ENCODE assay signal across 34 mouse cellular contexts in genomic region chr11:49111000-49111399, GRCm38 (mm10). TPM values are rescaled to one million over a fixed set of nuclear protein-coding genes. Genes with fewer than 3 reads are reported as not detected.
A peak's percentile ranks its signal among the peaks of the same experiment; 100 is the strongest.
DNase-seq lines count a peak whose midpoint lies in the region; ATAC-seq and TF ChIP-seq lines count a peak whose summit lies in the region.
"Had no signal": no experiment of that assay in that cellular context is flagged by ENCODE, and none has a peak within 500 bp of the region (broad histone marks: within the 10 kb centered on the region; RNA-seq: fewer than 3 reads in every experiment).

No protein-coding gene starts in this region.

- H3K27ac ChIP-seq in heart, embryonic 16.5 days (ENCODE audit: low read length) = 0 out of 2 replicates have a peak overlapping the region, but pooled peaks have one; percentile 16
- H3K27ac ChIP-seq in heart, embryonic 12.5 days (ENCODE audit: poor library complexity, severe bottlenecking) = no peak overlapping the region
- no peak overlapping the region for H3K27ac ChIP-seq in cerebellum, adult 2 months (ENCODE audit: insufficient read depth, low read length)
- H3K27ac ChIP-seq: forebrain, embryonic 10.5 days; forebrain, embryonic 13.5 days; heart, embryonic 15.5 days; hindbrain, embryonic 14.5 days; hindbrain, postnatal 0 days had no signal

- no peaks in the 10 kb centered on the region for H3K4me1 ChIP-seq in heart, embryonic 16.5 days (ENCODE audit: control insufficient read depth, insufficient read depth, low read length)
- H3K4me1 ChIP-seq in heart, embryonic 12.5 days (replicated peaks) = no peaks in the 10 kb centered on the region
- no peaks in the 10 kb centered on the region for H3K4me1 ChIP-seq in cerebellum, adult 2 months (ENCODE audit: control insufficient read depth, insufficient read depth, low read length)
- H3K4me1 ChIP-seq: forebrain, embryonic 13.5 days; heart, embryonic 15.5 days had no signal

- no peaks in the 10 kb centered on the region for H3K9me3 ChIP-seq in heart, embryonic 16.5 days (replicated peaks; ENCODE audit: control insufficient read depth, low read length)
- H3K9me3 ChIP-seq in heart, embryonic 12.5 days (replicated peaks) = no peaks in the 10 kb centered on the region
- H3K9me3 ChIP-seq: forebrain, embryonic 10.5 days; forebrain, embryonic 13.5 days; G1E; heart, embryonic 15.5 days had no signal

- H3K4me3 ChIP-seq in heart, embryonic 16.5 days (ENCODE audit: low read length) = no peak overlapping the region
- no peak overlapping the region for H3K4me3 ChIP-seq in heart, embryonic 12.5 days
- no peak overlapping the region for H3K4me3 ChIP-seq in cerebellum, adult 2 months (replicated peaks; ENCODE audit: insufficient read depth, low read depth, low read length)
- H3K4me3 ChIP-seq: forebrain, embryonic 10.5 days; forebrain, embryonic 13.5 days; heart, embryonic 15.5 days had no signal

- H3K9ac ChIP-seq in heart, embryonic 16.5 days (ENCODE audit: low read length) = no peak overlapping the region
- no peak overlapping the region for H3K9ac ChIP-seq in heart, embryonic 12.5 days
- H3K9ac ChIP-seq: forebrain, embryonic 13.5 days; heart, embryonic 15.5 days; hindbrain, embryonic 14.5 days had no signal

- DNase-seq in heart, adult 11 months = peak; percentile 85
- no peak for DNase-seq in heart, adult 8-10 months (ENCODE audit: low spot score)
- DNase-seq in right cerebral cortex, adult 18-20 months = peak; percentile 20
- DNase-seq in right cerebral cortex, postnatal 14 days = no peak
- no peak for DNase-seq in cerebellum, adult 2 months
- DNase-seq: adrenal gland, postnatal 10 days; adrenal gland, postnatal 36 days; B cell, adult 2 months; cerebellum, adult 11-12 months; cerebellum, adult 9-10 months; cerebellum, postnatal 14 days; gastrocnemius, postnatal 25 days; heart, postnatal 36 days; kidney, adult 18-20 months had no signal

- H3K27me3 ChIP-seq in heart, embryonic 16.5 days (ENCODE audit: control insufficient read depth, insufficient read depth, low read length) = no peaks in the 10 kb centered on the region
- no peaks in the 10 kb centered on the region for H3K27me3 ChIP-seq in heart, embryonic 12.5 days (replicated peaks)
- no peaks in the 10 kb centered on the region for H3K27me3 ChIP-seq in cerebellum, adult 2 months (ENCODE audit: control insufficient read depth, insufficient read depth, low read length)
- H3K27me3 ChIP-seq: forebrain, embryonic 13.5 days; heart, embryonic 15.5 days had no signal

- H3K36me3 ChIP-seq in heart, embryonic 16.5 days (ENCODE audit: control insufficient read depth, insufficient read depth) = no peaks in the 10 kb centered on the region
- no peaks in the 10 kb centered on the region for H3K36me3 ChIP-seq in heart, embryonic 12.5 days
- H3K36me3 ChIP-seq: forebrain, embryonic 10.5 days; G1E; heart, embryonic 15.5 days had no signal

- TF ChIP-seq POLR2A in cerebellum, adult 2 months (IDR thresholded peaks at IDR 0.05; ENCODE audit: borderline replicate concordance, insufficient read depth, low read length) = no peak

- no peak overlapping the region for H3K4me2 ChIP-seq in heart, embryonic 16.5 days (ENCODE audit: low read depth, low read length)
- no peak overlapping the region for H3K4me2 ChIP-seq in heart, embryonic 12.5 days
- H3K4me2 ChIP-seq: forebrain, embryonic 13.5 days; heart, embryonic 15.5 days; hindbrain, embryonic 14.5 days had no signal

- 41% methylated on average over 1 of the region's 1 CpGs for WGBS in heart, embryonic 16.5 days
- WGBS in heart, embryonic 12.5 days = 59% methylated on average over 1 of the region's 1 CpGs
- WGBS in cerebellum, adult 2 months = 46% methylated on average over 1 of the region's 1 CpGs

- TF ChIP-seq CTCF in cerebellum, adult 2 months (IDR thresholded peaks at IDR 0.05; ENCODE audit: borderline replicate concordance, insufficient read depth, low read depth, low read length) = no peak

- no peak for ATAC-seq in heart, embryonic 16.5 days (replicated peaks; ENCODE audit: extremely low read depth, insufficient read depth, low FRiP score)
- ATAC-seq in heart, embryonic 12.5 days (ENCODE audit: insufficient number of reproducible peaks, low FRiP score) = no peak
- ATAC-seq: forebrain, embryonic 13.5 days; forebrain, embryonic 16.5 days; hindbrain, postnatal 0 days; inflammation-experienced regulatory T-cells, adult 6 months; intestine, embryonic 16.5 days; Patski had no signal

RNA-seq across cellular contexts. Expression of gene Olfr1396, which starts 3.7 kb away (rescaled TPM):
- 1 to 10 TPM in 3 of 4 experiments, under 1 TPM in 1; 0.72 to 1.3 (median 1.1) TPM for total RNA-seq in heart, adult 8-10 months (2022)
- 0.10 and 0.18 TPM in 2 replicates for polyA plus RNA-seq in heart, embryonic 16.5 days (2015; fragmentation: Nextera tagmentation; extraction: Ambion mirVana)
- not detected in 2 replicates for polyA plus RNA-seq in heart, embryonic 12.5 days (2016; fragmentation: Nextera tagmentation; extraction: Ambion mirVana)
- polyA plus RNA-seq in cerebellum, adult 2 months (2012; rRNA removed) = not detected in 2 replicates
- total RNA-seq: CH12.LX; gastrocnemius, adult 8-10 months; gastrocnemius, postnatal 25 days; hindbrain, postnatal 0 days had no signal
- polyA plus RNA-seq: embryonic facial prominence, embryonic 11.5 days; forebrain, embryonic 10.5 days; forebrain, embryonic 13.5 days; forebrain, embryonic 16.5 days; frontal cortex, adult 2 months; G1E; hindbrain, embryonic 11.5 days; hindbrain, embryonic 14.5 days; hindbrain, postnatal 0 days; intestine, embryonic 16.5 days; Patski had no signal

RNA-seq across cellular contexts. Expression of gene Olfr1395, which starts 31.1 kb away (rescaled TPM):
- not detected for total RNA-seq in heart, adult 8-10 months (2022)
- not detected in 2 replicates for polyA plus RNA-seq in heart, embryonic 16.5 days (2015; fragmentation: Nextera tagmentation; extraction: Ambion mirVana)
- polyA plus RNA-seq in heart, embryonic 12.5 days (2016; fragmentation: Nextera tagmentation; extraction: Ambion mirVana) = not detected in 2 replicates
- 0.11 TPM in 1 of 2 replicates, not detected in the other for polyA plus RNA-seq in cerebellum, adult 2 months (2012; rRNA removed)
- total RNA-seq: adrenal gland, adult 18-20 months; adrenal gland, postnatal 10 days; adrenal gland, postnatal 36 days; CH12.LX; gastrocnemius, adult 8-10 months; gastrocnemius, postnatal 25 days; heart, postnatal 36 days; hindbrain, postnatal 0 days had no signal
- polyA plus RNA-seq: embryonic facial prominence, embryonic 11.5 days; forebrain, embryonic 10.5 days; forebrain, embryonic 13.5 days; forebrain, embryonic 16.5 days; G1E; heart, embryonic 15.5 days; hindbrain, embryonic 11.5 days; hindbrain, embryonic 14.5 days; hindbrain, postnatal 0 days; inflammation-experienced regulatory T-cells, adult 6 months; intestine, embryonic 16.5 days; Patski had no signal

RNA-seq across cellular contexts. Expression of gene Ifi47, which starts 34.6 kb away (rescaled TPM):
- 1 to 10 TPM; 2.2 to 3.0 (median 2.7) TPM for total RNA-seq in heart, adult 8-10 months (2022)
- 3.6 and 7.6 TPM in 2 replicates for polyA plus RNA-seq in heart, embryonic 16.5 days (2015; fragmentation: Nextera tagmentation; extraction: Ambion mirVana)
- 0.55 and 0.68 TPM in 2 replicates for polyA plus RNA-seq in heart, embryonic 12.5 days (2016; fragmentation: Nextera tagmentation; extraction: Ambion mirVana)
- 1.6 TPM in 2 replicates for polyA plus RNA-seq in cerebellum, adult 2 months (2012; rRNA removed)

RNA-seq across cellular contexts. Expression of gene Olfr1394, which starts 43.2 kb away (rescaled TPM):
- total RNA-seq in heart, adult 8-10 months (2022) = not detected
- not detected in 2 replicates for polyA plus RNA-seq in heart, embryonic 16.5 days (2015; fragmentation: Nextera tagmentation; extraction: Ambion mirVana)
- not detected in 2 replicates for polyA plus RNA-seq in heart, embryonic 12.5 days (2016; fragmentation: Nextera tagmentation; extraction: Ambion mirVana)
- polyA plus RNA-seq in cerebellum, adult 2 months (2012; rRNA removed) = not detected in 2 replicates
- total RNA-seq: adrenal gland, adult 18-20 months; adrenal gland, postnatal 10 days; adrenal gland, postnatal 36 days; CH12.LX; gastrocnemius, adult 8-10 months; gastrocnemius, postnatal 25 days; heart, postnatal 36 days; hindbrain, postnatal 0 days had no signal
- polyA plus RNA-seq: embryonic facial prominence, embryonic 11.5 days; embryonic facial prominence, embryonic 14.5 days; forebrain, embryonic 10.5 days; forebrain, embryonic 13.5 days; forebrain, embryonic 16.5 days; frontal cortex, adult 2 months; G1E; gonadal fat pad, adult 2 months; heart, embryonic 15.5 days; hindbrain, embryonic 11.5 days; hindbrain, embryonic 14.5 days; hindbrain, postnatal 0 days; inflammation-experienced regulatory T-cells, adult 6 months; intestine, embryonic 16.5 days; Patski had no signal

RNA-seq across cellular contexts. Expression of gene Tgtp2, which starts 47.0 kb away (rescaled TPM):
- 1 to 10 TPM; 2.1 to 3.9 (median 3.1) TPM for total RNA-seq in heart, adult 8-10 months (2022)
- polyA plus RNA-seq in heart, embryonic 16.5 days (2015; fragmentation: Nextera tagmentation; extraction: Ambion mirVana) = 3.8 and 8.0 TPM in 2 replicates
- not detected in 2 replicates for polyA plus RNA-seq in heart, embryonic 12.5 days (2016; fragmentation: Nextera tagmentation; extraction: Ambion mirVana)
- polyA plus RNA-seq in cerebellum, adult 2 months (2012; rRNA removed) = 1.4 and 2.3 TPM in 2 replicates
- total RNA-seq: hindbrain, postnatal 0 days had no signal
- polyA plus RNA-seq: embryonic facial prominence, embryonic 11.5 days; forebrain, embryonic 10.5 days; forebrain, embryonic 13.5 days; forebrain, embryonic 16.5 days; hindbrain, embryonic 11.5 days; hindbrain, embryonic 14.5 days had no signal

Comparison
In these comparisons a context has a peak if more than half of its experiments do, and no peak if none do; other contexts are left out.
1. DNase-seq: peak in heart, adult 11 months (single experiment) and right cerebral cortex, adult 18-20 months (single experiment); none in heart, adult 8-10 months (single experiment), right cerebral cortex, postnatal 14 days (single experiment) and cerebellum, adult 2 months (0 of 2).